In genomic region chr1:92714725-92715324, GRCm38 (mm10) we compare ENCODE assay signal across 12 mouse cellular contexts.
DNase-seq lines count a peak whose midpoint lies in the region; ATAC-seq and TF ChIP-seq lines count a peak whose summit lies in the region.
"Had no signal": no experiment of that assay in that cellular context is flagged by ENCODE, and none has a peak within 500 bp of the region (broad histone marks: within the 10 kb centered on the region; RNA-seq: fewer than 3 reads in every experiment).

No protein-coding gene starts in this region.

- ATAC-seq in heart, embryonic 11.5 days (replicated peaks; ENCODE audit: insufficient number of reproducible peaks, low FRiP score, low TSS enrichment), result no peak
- no peak; the same call in 1 of the 2 replicates for ATAC-seq in embryonic facial prominence, embryonic 11.5 days (replicated peaks; ENCODE audit: insufficient number of reproducible peaks, low FRiP score, low TSS enrichment, low read depth)
- no peak for ATAC-seq in hindbrain, embryonic 12.5 days (ENCODE audit: low FRiP score)
- no peak for ATAC-seq in limb, embryonic 14.5 days (ENCODE audit: low FRiP score, low read depth)
- no peak for ATAC-seq in megakaryocyte, adult 5-6 weeks (ENCODE audit: poor library complexity, severe bottlenecking)

- H3K4me3 ChIP-seq in heart, embryonic 10.5 days, result no peak overlapping the region
- no peak overlapping the region for H3K4me3 ChIP-seq in heart, embryonic 11.5 days (ENCODE audit: low read depth, low read length)
- no peak overlapping the region for H3K4me3 ChIP-seq in embryonic facial prominence, embryonic 11.5 days (ENCODE audit: low read depth, low read length)
- no peak overlapping the region for H3K4me3 ChIP-seq in hindbrain, embryonic 12.5 days
- H3K4me3 ChIP-seq in limb, embryonic 14.5 days (replicated peaks; ENCODE audit: low read length), result no peak overlapping the region
- H3K4me3 ChIP-seq: kidney, embryonic 15.5 days; liver, embryonic 13.5 days had no signal

- no peak overlapping the region for H3K4me2 ChIP-seq in heart, embryonic 11.5 days
- no peak overlapping the region for H3K4me2 ChIP-seq in embryonic facial prominence, embryonic 11.5 days (ENCODE audit: low read depth, low read length)
- H3K4me2 ChIP-seq in hindbrain, embryonic 12.5 days (replicated peaks), result no peak overlapping the region
- no peak overlapping the region for H3K4me2 ChIP-seq in limb, embryonic 14.5 days (replicated peaks; ENCODE audit: low read depth, low read length, severe bottlenecking)
- H3K4me2 ChIP-seq: kidney, embryonic 15.5 days; liver, embryonic 13.5 days had no signal

- H3K36me3 ChIP-seq in heart, embryonic 10.5 days, result no peaks in the 10 kb centered on the region
- H3K36me3 ChIP-seq in heart, embryonic 11.5 days (ENCODE audit: control insufficient read depth, insufficient read depth, low read length), result no peaks in the 10 kb centered on the region
- H3K36me3 ChIP-seq in embryonic facial prominence, embryonic 11.5 days (replicated peaks; ENCODE audit: control insufficient read depth, insufficient read depth, low read depth, low read length), result no peaks in the 10 kb centered on the region
- H3K36me3 ChIP-seq in hindbrain, embryonic 12.5 days, result no peaks in the 10 kb centered on the region
- H3K36me3 ChIP-seq in limb, embryonic 14.5 days (ENCODE audit: control insufficient read depth, insufficient read depth, low read length), result no peaks in the 10 kb centered on the region
- H3K36me3 ChIP-seq: kidney, embryonic 15.5 days; liver, embryonic 13.5 days had no signal

- H3K27me3 ChIP-seq in heart, embryonic 10.5 days (ENCODE audit: insufficient read depth, poor library complexity, severe bottlenecking), result peaks cover 42% of the 10 kb centered on the region
- peaks cover 11% of the 10 kb centered on the region for H3K27me3 ChIP-seq in heart, embryonic 11.5 days (ENCODE audit: control insufficient read depth, insufficient read depth, low read length)
- H3K27me3 ChIP-seq in embryonic facial prominence, embryonic 11.5 days (ENCODE audit: control insufficient read depth, insufficient read depth, low read length), result no peaks in the 10 kb centered on the region
- 0 out of 2 replicates have a peak, but pooled peaks cover 2% of the 10 kb centered on the region for H3K27me3 ChIP-seq in hindbrain, embryonic 12.5 days
- H3K27me3 ChIP-seq in limb, embryonic 14.5 days (ENCODE audit: control insufficient read depth, insufficient read depth, low read length), result no peaks in the 10 kb centered on the region
- H3K27me3 ChIP-seq: kidney, embryonic 15.5 days; liver, embryonic 13.5 days had no signal

- WGBS in heart, embryonic 10.5 days, result 50% methylated on average over 9 of the region's 9 CpGs
- 50% methylated on average over 9 of the region's 9 CpGs for WGBS in heart, embryonic 11.5 days (ENCODE audit: insufficient replicate concordance)
- WGBS in embryonic facial prominence, embryonic 11.5 days, result 19% methylated on average over 9 of the region's 9 CpGs
- 49% methylated on average over 9 of the region's 9 CpGs for WGBS in hindbrain, embryonic 12.5 days
- 12% methylated on average over 9 of the region's 9 CpGs for WGBS in limb, embryonic 14.5 days

- no peaks in the 10 kb centered on the region for H3K9me3 ChIP-seq in heart, embryonic 10.5 days
- H3K9me3 ChIP-seq in heart, embryonic 11.5 days (replicated peaks; ENCODE audit: control insufficient read depth, low read length), result no peaks in the 10 kb centered on the region
- H3K9me3 ChIP-seq in embryonic facial prominence, embryonic 11.5 days (replicated peaks; ENCODE audit: control insufficient read depth, low read length), result no peaks in the 10 kb centered on the region
- H3K9me3 ChIP-seq in hindbrain, embryonic 12.5 days (replicated peaks), result no peaks in the 10 kb centered on the region
- no peaks in the 10 kb centered on the region for H3K9me3 ChIP-seq in limb, embryonic 14.5 days (ENCODE audit: control insufficient read depth, low read length)
- H3K9me3 ChIP-seq: kidney, embryonic 15.5 days; liver, embryonic 13.5 days had no signal

- no peak for TF ChIP-seq POLR2A in limb, embryonic 14.5 days (IDR thresholded peaks at IDR 0.05; ENCODE audit: borderline replicate concordance, extremely low read depth, insufficient read depth, insufficient read length)

- DNase-seq in heart, embryonic 10.5 days (ENCODE audit: low spot score), result no peak
- peak; percentile 66 for DNase-seq in embryonic facial prominence, embryonic 11.5 days (ENCODE audit: low spot score)
- no peak for DNase-seq in limb, embryonic 14.5 days (ENCODE audit: low spot score)
- no peak for DNase-seq in urinary bladder, adult 2 months (ENCODE audit: low spot score)
- no peak for DNase-seq in urinary bladder, postnatal 36 days (ENCODE audit: low spot score in 2 of 2)
- DNase-seq: cerebellum, adult 11-12 months; gastrocnemius, postnatal 25 days; liver, embryonic 13.5 days had no signal

- H3K27ac ChIP-seq in heart, embryonic 10.5 days, result peak overlapping the region; percentile 69; the same call in 1 of the 2 replicates
- H3K27ac ChIP-seq in heart, embryonic 11.5 days (ENCODE audit: low read depth, low read length), result no peak overlapping the region
- no peak overlapping the region for H3K27ac ChIP-seq in embryonic facial prominence, embryonic 11.5 days (replicated peaks; ENCODE audit: low read depth, low read length)
- peak overlapping the region; percentile 18; the same call in 1 of the 2 replicates for H3K27ac ChIP-seq in hindbrain, embryonic 12.5 days
- no peak overlapping the region for H3K27ac ChIP-seq in limb, embryonic 14.5 days (replicated peaks; ENCODE audit: low read depth, low read length)
- H3K27ac ChIP-seq: kidney, embryonic 15.5 days; liver, embryonic 13.5 days had no signal

- peaks cover 39% of the 10 kb centered on the region for H3K4me1 ChIP-seq in heart, embryonic 10.5 days
- H3K4me1 ChIP-seq in heart, embryonic 11.5 days (ENCODE audit: control insufficient read depth, insufficient read depth, low read length), result peaks cover 14% of the 10 kb centered on the region
- H3K4me1 ChIP-seq in embryonic facial prominence, embryonic 11.5 days (ENCODE audit: control insufficient read depth, insufficient read depth, low read length), result no peaks in the 10 kb centered on the region
- H3K4me1 ChIP-seq in hindbrain, embryonic 12.5 days, result peaks cover 15% of the 10 kb centered on the region
- H3K4me1 ChIP-seq in limb, embryonic 14.5 days (ENCODE audit: control insufficient read depth, insufficient read depth, low read length), result peaks cover 8% of the 10 kb centered on the region; the same call in 1 of the 2 replicates
- H3K4me1 ChIP-seq: liver, embryonic 13.5 days had no signal

- no peak overlapping the region for H3K9ac ChIP-seq in heart, embryonic 11.5 days (ENCODE audit: low read depth, low read length)
- no peak overlapping the region for H3K9ac ChIP-seq in embryonic facial prominence, embryonic 11.5 days (replicated peaks; ENCODE audit: low read length)
- H3K9ac ChIP-seq in hindbrain, embryonic 12.5 days, result no peak overlapping the region
- H3K9ac ChIP-seq in limb, embryonic 14.5 days (ENCODE audit: low read depth, low read length, severe bottlenecking), result 0 out of 2 replicates have a peak overlapping the region, but pooled peaks have one; percentile 32
- H3K9ac ChIP-seq: kidney, embryonic 15.5 days; liver, embryonic 13.5 days had no signal

Comparison
In these comparisons a context has a peak if more than half of its experiments do, and no peak if none do; other contexts are left out.
1. H3K27ac ChIP-seq: peak in heart, embryonic 10.5 days (single experiment) and hindbrain, embryonic 12.5 days (single experiment); none in heart, embryonic 11.5 days (single experiment), embryonic facial prominence, embryonic 11.5 days (single experiment) and limb, embryonic 14.5 days (single experiment).